Mouse (Mus musculus) liver, adult 2 months (tissue): ENCODE data around the gene Tob2.

Experiments
- CTCF ChIP-seq: fragments of 200-500 bp; IDR thresholded peaks from 2 replicates; pipeline ENCODE4 v1.5.1; 2011; ENCODE audit warnings: low read depth, low read length, control low read depth
- POLR2A ChIP-seq: fragments of 200-500 bp; IDR thresholded peaks from 2 replicates; pipeline ENCODE4 v1.6.1; 2011; ENCODE audit warnings: low read length, control low read depth; ENCODE audit not compliant: insufficient read depth; ENCODE audit errors: extremely low read depth

DNA sequence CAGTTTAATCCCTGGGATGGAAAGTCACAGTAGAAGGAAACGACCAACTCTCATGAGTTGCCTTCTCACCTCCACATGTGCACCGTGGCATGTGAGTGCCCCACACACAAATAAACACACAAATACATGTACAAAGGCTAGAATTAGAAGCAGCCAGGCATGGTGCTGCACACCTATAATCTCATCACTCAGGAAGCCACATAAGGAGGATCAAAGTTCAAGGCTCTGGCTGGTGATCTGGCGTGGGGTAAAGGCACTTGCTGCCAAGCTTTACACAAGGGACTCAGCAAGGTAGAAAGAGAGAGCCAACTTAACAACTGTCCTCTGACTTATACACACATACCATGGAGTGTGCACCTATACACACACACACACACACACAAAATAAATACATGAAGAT, 58.2 kb downstream of the Tob2 start:
- TF ChIP-seq CTCF (no peak), POLR2A (no peak)
